ENCODE assay signal across 8 mouse cellular contexts in genomic region chr10:120201961-120202402, GRCm38 (mm10). TPM values are rescaled to one million over a fixed set of nuclear protein-coding genes. Genes with fewer than 3 reads are reported as not detected.
DNase-seq lines count a peak whose midpoint lies in the region; ATAC-seq and TF ChIP-seq lines count a peak whose summit lies in the region.

Gene Irak3 (minus strand): TSS chr10:120202130.

- no peak within 1 kb of the TSS for H3K4me3 ChIP-seq in MEL (ENCODE audit: control insufficient read depth in 1 of 2, insufficient read depth in 1 of 2, low read depth in 2 of 2, low read length in 2 of 2)
- H3K4me3 ChIP-seq in forebrain, embryonic 16.5 days (replicated peaks; ENCODE audit: low read length): peak within 1 kb of the TSS; percentile 46

- TF ChIP-seq RAD21 in MEL (IDR thresholded peaks at IDR 0.05; ENCODE audit: low read depth, low read length): peak; percentile 52

- peak; percentile 85 to 95 (median 94) for TF ChIP-seq CTCF in MEL (IDR thresholded peaks at IDR 0.05 in 2 of 3, conservative IDR thresholded peaks at IDR 0.05 in 1 of 3; ENCODE audit: control insufficient read depth in 1 of 3, insufficient read depth in 1 of 3, low read depth in 2 of 3, low read length in 3 of 3, poor library complexity in 1 of 3, severe bottlenecking in 1 of 3)

- no peaks in the 10 kb centered on the region for H3K9me3 ChIP-seq in MEL (replicated peaks; ENCODE audit: insufficient read depth, low read length)
- no peaks in the 10 kb centered on the region for H3K9me3 ChIP-seq in forebrain, embryonic 16.5 days (ENCODE audit: control insufficient read depth, low read length)

- H3K36me3 ChIP-seq in MEL (ENCODE audit: control insufficient read depth in 1 of 2, insufficient read depth in 2 of 2, low read length in 2 of 2): no peaks in the 10 kb centered on the region
- no peaks in the 10 kb centered on the region for H3K36me3 ChIP-seq in forebrain, embryonic 16.5 days (ENCODE audit: control insufficient read depth, insufficient read depth)

- no peak within 1 kb of the TSS for H3K9ac ChIP-seq in MEL (ENCODE audit: control insufficient read depth, low read depth, low read length, poor library complexity, severe bottlenecking)
- peak within 1 kb of the TSS; percentile 33 for H3K9ac ChIP-seq in forebrain, embryonic 16.5 days (replicated peaks; ENCODE audit: low read depth, low read length)

- TF ChIP-seq POLR2A in MEL (IDR thresholded peaks at IDR 0.05; ENCODE audit: control insufficient read depth in 1 of 2, insufficient read depth in 1 of 2, low read depth in 1 of 2, low read length in 2 of 2, poor library complexity in 1 of 2): no peak

- no peak within 1 kb of the TSS for H3K27ac ChIP-seq in MEL (ENCODE audit: control insufficient read depth, low read depth, low read length)
- H3K27ac ChIP-seq in forebrain, embryonic 16.5 days (ENCODE audit: low read length): no peak within 1 kb of the TSS

- H3K4me1 ChIP-seq in MEL (ENCODE audit: control insufficient read depth in 1 of 2, insufficient read depth in 2 of 2, low read length in 2 of 2): 0 out of 4 replicates have a peak, but pooled peaks cover 0 to 2% of the 10 kb centered on the region in 2 experiments
- peaks cover 9% of the 10 kb centered on the region; the same call in 1 of the 2 replicates for H3K4me1 ChIP-seq in forebrain, embryonic 16.5 days (replicated peaks; ENCODE audit: control insufficient read depth, insufficient read depth, low read length)

- TF ChIP-seq EP300 in MEL (IDR thresholded peaks at IDR 0.05; ENCODE audit: low read depth in 1 of 2, low read length in 2 of 2): no peak

- DNase-seq in MEL (ENCODE audit: low read depth, low spot score): peak; percentile 68
- DNase-seq in cerebellum, adult 18-20 months: peak; percentile 67 to 76
- peak; percentile 65 for DNase-seq in layer of hippocampus, adult 9-10 months (ENCODE audit: low spot score)
- DNase-seq in lung, postnatal 10 days: peak; percentile 89
- peak; percentile 79 for DNase-seq in ovary, postnatal 14 days (ENCODE audit: low spot score)
- DNase-seq in thymus, postnatal 14 days: peak; percentile 88

- H3K27me3 ChIP-seq in MEL (ENCODE audit: control insufficient read depth in 1 of 2, insufficient read depth in 2 of 2, low read length in 2 of 2): peaks cover 0 to 2% of the 10 kb centered on the region in 2 experiments; a peak in 2 of 4 replicates
- H3K27me3 ChIP-seq in forebrain, embryonic 16.5 days (replicated peaks; ENCODE audit: control insufficient read depth, insufficient read depth, low read length): peaks cover 18% of the 10 kb centered on the region

- peak within 1 kb of the TSS; percentile 68 for H3K4me2 ChIP-seq in forebrain, embryonic 16.5 days (ENCODE audit: low read length)

- H3K79me2 ChIP-seq in MEL (ENCODE audit: control insufficient read depth, insufficient read depth, low read length, poor library complexity): no peaks in the 10 kb centered on the region

- peak; percentile 63 for ATAC-seq in forebrain, embryonic 16.5 days
- peak; percentile 73 to 76 for ATAC-seq in hematopoietic stem cell, adult 5-6 weeks (replicated peaks in 1 of 2; ENCODE audit: insufficient read depth in 1 of 2, low FRiP score in 2 of 2, low TSS enrichment in 1 of 2, low read depth in 1 of 2, poor library complexity in 2 of 2, severe bottlenecking in 2 of 2)

- WGBS in forebrain, embryonic 16.5 days: under 1% methylated on average over 13 of the region's 13 CpGs

TF ChIP-seq in MEL, 35 proteins besides CTCF, POLR2A, EP300 and RAD21:
- TF ChIP-seq ZC3H11A (IDR thresholded peaks at IDR 0.05; ENCODE audit: low read depth, low read length): peak; percentile 48
- no peak for TF ChIP-seq USF1 (IDR thresholded peaks at IDR 0.05; ENCODE audit: low read depth, low read length)
- peak; percentile 12; the same call in 1 of the 2 replicates for TF ChIP-seq GATA1 (IDR thresholded peaks at IDR 0.05; ENCODE audit: low read depth, low read length)
- TF ChIP-seq SMC3 (IDR thresholded peaks at IDR 0.05; ENCODE audit: low read depth, low read length): peak; percentile 75

RNA-seq across cellular contexts. Expression of gene Irak3, which starts in this region (rescaled TPM):
- not detected in 2 replicates for total RNA-seq in MEL (2012; rRNA removed)
- polyA plus RNA-seq in MEL (2012; ENCODE audit: insufficient read depth in 1 of 2, insufficient read length in 2 of 2, low read depth in 1 of 2, low replicate concordance in 2 of 2, missing spikeins in 1 of 2): under 1 TPM in 1 of 2 experiments, not detected in 1; 0.47 TPM
- 0.21 and 0.23 TPM in 2 replicates for polyA plus RNA-seq in forebrain, embryonic 16.5 days (2015; fragmentation: Nextera tagmentation; extraction: Ambion mirVana)
- 17.7 and 19.2 TPM in 2 replicates for total RNA-seq in hematopoietic stem cell, adult 5-6 weeks (2017)

Comparison
In these comparisons a context has a peak if more than half of its experiments do, and no peak if none do; other contexts are left out.
1. RNA of gene Irak3 (total RNA-seq): 17.7 to 19.2 TPM in hematopoietic stem cell, adult 5-6 weeks; not detected in MEL; every median in the first group is over 10 times any median in the second.
2. Peak in DNase-seq in MEL; RNA of the gene not detected or under 1 TPM.
3. Peak in ATAC-seq, H3K4me3 ChIP-seq, H3K9ac ChIP-seq and H3K4me2 ChIP-seq in forebrain, embryonic 16.5 days; RNA of the gene not detected or under 1 TPM.
4. Peak in every context shown above with its lines, with median percentiles within 50 percentile points of each other: DNase-seq.